Mouse (Mus musculus) kidney, adult 2 months (tissue): ENCODE data around the gene Nav2.

Source experiments
- CTCF ChIP-seq: fragments of 200-500 bp; conservative IDR thresholded peaks from 2 replicates; pipeline ENCODE4 v1.5.1; 2011; ENCODE audit warnings: low read depth, mild to moderate bottlenecking, control low read depth, low read length, moderate library complexity, mixed read lengths; ENCODE audit not compliant: insufficient read depth, insufficient read length
- POLR2A ChIP-seq: fragments of 200-500 bp; IDR thresholded peaks from one replicate; pipeline ENCODE4 v1.6.1; 2011; ENCODE audit warnings: low read depth, low read length, control low read depth

GRCm38 (mm10) chr7:48982573-48982972 is 74.1 kb downstream of the Nav2 start:
- TF ChIP-seq POLR2A: no peak
- TF ChIP-seq CTCF: no peak
